Mouse (Mus musculus) testis, adult 2 months (tissue): ENCODE data around the gene Nat10. TPM values are rescaled to one million over a fixed set of nuclear protein-coding genes. Genes with fewer than 3 reads are reported as not detected.

Source experiments
- H3K27ac ChIP-seq: fragments of 200-500 bp; 2 replicates; pipeline ENCODE4 v1.5.1; 2012; ENCODE audit warnings: low read depth, low read length; ENCODE audit not compliant: control insufficient read depth, insufficient read depth
- H3K27me3 ChIP-seq: fragments of 200-500 bp; 2 replicates; pipeline ENCODE4 v1.6.1; 2012; ENCODE audit warnings: mild to moderate bottlenecking, low read length, moderate library complexity; ENCODE audit not compliant: control insufficient read depth, insufficient read depth
- H3K36me3 ChIP-seq: fragments of 200-500 bp; 2 replicates; pipeline ENCODE4 v1.6.1; 2012; ENCODE audit warnings: mild to moderate bottlenecking, low read length; ENCODE audit not compliant: control insufficient read depth, insufficient read depth
- H3K4me1 ChIP-seq: fragments of 200-500 bp; 2 replicates; pipeline ENCODE4 v1.6.1; 2012; ENCODE audit warnings: low read length; ENCODE audit not compliant: control insufficient read depth, insufficient read depth
- H3K4me3 ChIP-seq: fragments of 200-500 bp; 2 replicates; pipeline ENCODE4 v1.5.1; 2012; ENCODE audit warnings: low read depth, mild to moderate bottlenecking, low read length, moderate library complexity, mixed read lengths; ENCODE audit not compliant: control insufficient read depth
- CTCF ChIP-seq: fragments of 200-500 bp; IDR thresholded peaks from 2 replicates; pipeline ENCODE4 v1.5.1; 2012; ENCODE audit warnings: low read depth, mild to moderate bottlenecking, inconsistent platforms, low read length, moderate library complexity; ENCODE audit not compliant: control insufficient read depth, insufficient read depth, insufficient replicate concordance
- POLR2A ChIP-seq: fragments of 200-500 bp; IDR thresholded peaks from 2 replicates; pipeline ENCODE4 v1.6.1; 2012; ENCODE audit warnings: low read depth, mild to moderate bottlenecking, inconsistent platforms, low read length, moderate library complexity; ENCODE audit not compliant: control insufficient read depth
- polyA plus RNA-seq: library from polyadenylated mRNA; depleted of rRNA; stranded (reverse); fragments of >200 nt; gene quantifications from 2 replicates; pipeline ENCODE4 v1.2.3, GENCODE M21; 2012

Gene Nat10
- polyA plus RNA-seq, 1 experiment: 47.3 TPM

DNA sequence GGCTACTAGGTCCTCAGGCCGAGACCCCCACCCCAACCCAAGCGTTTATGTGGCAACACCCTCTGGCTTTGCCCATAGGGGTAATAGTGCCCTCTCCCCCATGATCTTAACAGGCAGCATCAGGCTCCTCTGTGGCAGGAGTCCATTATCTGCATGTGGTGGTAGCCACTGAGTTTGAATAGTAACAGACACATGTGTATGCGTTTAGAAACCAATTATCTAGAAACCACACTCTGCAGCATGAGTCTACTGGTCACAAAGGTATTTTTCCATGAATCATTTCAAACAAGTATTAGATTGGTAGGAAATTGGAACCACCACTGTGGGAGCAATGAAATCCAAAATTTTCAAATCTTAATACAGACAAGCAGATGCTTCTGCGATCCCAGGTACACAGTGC, 75.5 kb downstream of the Nat10 start:
- Histone ChIP-seq H3K27me3 (no peaks in the 10 kb centered on the region), H3K36me3 (no peaks in the 10 kb centered on the region), H3K4me3 (no peak overlapping the region), H3K4me1 (no peaks in the 10 kb centered on the region), H3K27ac (no peak overlapping the region)
- TF ChIP-seq POLR2A: no peak
- TF ChIP-seq CTCF: no peak

- no peak overlapping the region for H3K27ac ChIP-seq
- no peak overlapping the region for H3K4me3 ChIP-seq
- no peaks in the 10 kb centered on the region for H3K4me1 ChIP-seq
- no peaks in the 10 kb centered on the region for H3K27me3 ChIP-seq
- TF ChIP-seq POLR2A (no peak), CTCF (no peak)
- H3K36me3 ChIP-seq: no peaks in the 10 kb centered on the region
Observed at GRCm38 (mm10) chr2:103684926-103685577, 76.0 kb downstream of the Nat10 start.

GRCm38 (mm10) chr2:103684431-103684830, 76.6 kb downstream of the Nat10 start:
- TF ChIP-seq CTCF (no peak), POLR2A (no peak)
- no peak overlapping the region for H3K27ac ChIP-seq

DNA sequence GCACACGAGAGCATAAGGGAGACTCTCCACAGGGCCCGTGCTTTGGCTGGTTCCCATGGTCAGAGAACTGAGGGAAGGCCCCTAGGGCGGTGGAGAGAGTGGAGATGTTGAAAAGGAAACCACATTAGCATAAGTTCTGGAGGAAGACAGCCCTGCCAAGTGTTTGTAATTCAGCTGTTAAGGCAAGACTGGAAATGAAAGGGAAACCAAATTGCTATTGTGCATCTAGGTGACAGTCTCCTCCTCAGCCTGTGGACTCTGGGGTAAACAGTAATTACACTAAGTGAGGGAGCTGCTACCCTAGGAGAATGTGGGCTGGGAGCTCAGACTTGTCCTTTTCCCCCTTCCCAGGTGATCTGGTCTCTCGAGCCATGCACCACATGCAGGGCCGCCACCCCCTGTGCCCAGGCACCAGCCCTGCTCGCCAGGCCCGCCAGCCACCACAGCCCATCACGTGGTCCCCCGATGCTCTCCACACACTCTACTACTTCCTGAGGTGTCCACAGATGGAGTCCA, 78.1 kb downstream of the Nat10 start:
- no peaks in the 10 kb centered on the region for H3K27me3 ChIP-seq
- no peak overlapping the region for H3K4me3 ChIP-seq
- no peak for TF ChIP-seq POLR2A
- TF ChIP-seq CTCF: no peak
- H3K27ac ChIP-seq: no peak overlapping the region
- no peaks in the 10 kb centered on the region for H3K36me3 ChIP-seq
- H3K4me1 ChIP-seq: no peaks in the 10 kb centered on the region

More at GRCm38 (mm10) chr2:103684431-103684830, 76.6 kb downstream of the Nat10 start:
- Histone ChIP-seq H3K36me3 (no peaks in the 10 kb centered on the region), H3K4me1 (no peaks in the 10 kb centered on the region), H3K27me3 (no peaks in the 10 kb centered on the region), H3K4me3 (no peak overlapping the region)

- no peak overlapping the region for H3K27ac ChIP-seq
- TF ChIP-seq POLR2A: no peak
- no peak for TF ChIP-seq CTCF
- H3K36me3 ChIP-seq: no peaks in the 10 kb centered on the region
- H3K27me3 ChIP-seq: no peaks in the 10 kb centered on the region
- H3K4me3 ChIP-seq: no peak overlapping the region
- H3K4me1 ChIP-seq: no peaks in the 10 kb centered on the region
Observed at GRCm38 (mm10) chr2:103682261-103682722, 78.8 kb downstream of the Nat10 start.

DNA sequence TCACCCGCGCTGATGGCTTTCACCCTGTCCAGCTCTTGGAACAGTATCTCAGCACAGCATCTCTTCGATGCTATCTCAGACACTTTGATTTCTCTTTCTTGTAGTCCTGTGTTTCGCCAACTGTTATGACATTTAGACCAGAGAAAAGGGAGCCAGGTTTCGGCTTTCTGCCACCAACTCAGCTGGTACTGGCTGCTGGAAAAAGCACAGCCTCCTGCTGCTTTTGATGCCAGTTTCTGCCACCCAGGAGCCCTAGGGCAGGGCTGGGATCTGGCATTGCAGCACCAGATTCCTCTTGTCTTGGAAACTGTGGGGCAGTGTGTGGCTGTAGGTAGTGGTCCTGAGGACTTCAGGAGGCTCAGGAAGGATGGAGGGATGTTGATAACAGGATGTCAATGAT, 79.9 kb downstream of the Nat10 start:
- H3K4me1 ChIP-seq: no peaks in the 10 kb centered on the region
- no peak for TF ChIP-seq CTCF
- TF ChIP-seq POLR2A: no peak
- no peaks in the 10 kb centered on the region for H3K27me3 ChIP-seq
- no peak overlapping the region for H3K27ac ChIP-seq
- no peak overlapping the region for H3K4me3 ChIP-seq
- H3K36me3 ChIP-seq: no peaks in the 10 kb centered on the region

GRCm38 (mm10) chr2:103680364-103681110, 80.5 kb downstream of the Nat10 start:
- no peak overlapping the region for H3K4me3 ChIP-seq
- no peaks in the 10 kb centered on the region for H3K4me1 ChIP-seq
- TF ChIP-seq POLR2A: no peak
- no peak for TF ChIP-seq CTCF
- no peaks in the 10 kb centered on the region for H3K27me3 ChIP-seq
- H3K27ac ChIP-seq: no peak overlapping the region
- no peaks in the 10 kb centered on the region for H3K36me3 ChIP-seq

- Histone ChIP-seq H3K4me1 (no peaks in the 10 kb centered on the region), H3K36me3 (no peaks in the 10 kb centered on the region), H3K4me3 (no peak overlapping the region), H3K27me3 (no peaks in the 10 kb centered on the region), H3K27ac (no peak overlapping the region)
- TF ChIP-seq POLR2A: no peak
- TF ChIP-seq CTCF: no peak
Observed at GRCm38 (mm10) chr2:103678433-103678832, 82.6 kb downstream of the Nat10 start.
